Mouse (Mus musculus) heart, embryonic 14.5 days (tissue): ENCODE results near the gene Pcdh7. TPM values are rescaled to one million over a fixed set of nuclear protein-coding genes. Genes with fewer than 3 reads are reported as not detected.

ENCODE experiments used
- ATAC-seq: fragments of 200-750 bp; cut with Nextera tagmentation; 2 replicates; pipeline ENCODE4 v1.8.0; 2017; ENCODE audit warnings: low read depth, moderate TSS enrichment; ENCODE audit not compliant: insufficient number of reproducible peaks, insufficient read depth, low FRiP score
- H3K27ac ChIP-seq, 2 experiments: fragments of 200-500 bp in 1 of 2; fragments of 300-500 bp in 1 of 2; sonication (generic) in 1 of 2; replicated peaks in 1 of 2; 2 replicates each; pipeline ENCODE4 v1.5.1; 2012 to 2014; ENCODE audit warnings: low read depth in 2 of 2, low read length in 2 of 2, control low read depth in 1 of 2, mild to moderate bottlenecking in 1 of 2, mixed read lengths in 1 of 2; ENCODE audit not compliant: control insufficient read depth in 1 of 2, insufficient read depth in 1 of 2
- H3K27me3 ChIP-seq: fragments of 300-500 bp; sonication (generic); 2 replicates; pipeline ENCODE4 v1.6.1; 2014; ENCODE audit warnings: mild to moderate bottlenecking, low read length, control low read depth; ENCODE audit not compliant: control insufficient read depth, insufficient read depth
- H3K36me3 ChIP-seq: fragments of 300-500 bp; sonication (generic); 2 replicates; pipeline ENCODE4 v1.6.1; 2014; ENCODE audit warnings: mild to moderate bottlenecking, control low read depth, low read length, mixed read lengths; ENCODE audit not compliant: control insufficient read depth, insufficient read depth
- H3K4me1 ChIP-seq, 2 experiments: fragments of 200-500 bp in 1 of 2; fragments of 300-500 bp in 1 of 2; sonication (generic) in 1 of 2; 2 replicates each; pipeline ENCODE4 v1.6.1; 2012 to 2014; ENCODE audit warnings: low read length in 2 of 2, control low read depth in 1 of 2, mixed read lengths in 1 of 2; ENCODE audit not compliant: control insufficient read depth in 2 of 2, insufficient read depth in 2 of 2
- H3K4me2 ChIP-seq: fragments of 300-500 bp; sonication (generic); 2 replicates; pipeline ENCODE4 v1.6.1; 2014; ENCODE audit warnings: mild to moderate bottlenecking, low read length
- H3K4me3 ChIP-seq, 2 experiments: fragments of 200-500 bp in 1 of 2; fragments of 300-500 bp in 1 of 2; sonication (generic) in 1 of 2; 2 replicates each; pipeline ENCODE4 v1.5.1; 2012 to 2014; ENCODE audit warnings: low read length in 2 of 2, mild to moderate bottlenecking in 2 of 2, control low read depth in 1 of 2, low read depth in 1 of 2, moderate library complexity in 1 of 2; ENCODE audit not compliant: control insufficient read depth in 1 of 2, insufficient read depth in 1 of 2
- H3K9ac ChIP-seq: fragments of 300-500 bp; sonication (generic); 2 replicates; pipeline ENCODE4 v1.6.1; 2014; ENCODE audit warnings: mild to moderate bottlenecking, low read length
- H3K9me3 ChIP-seq: fragments of 300-500 bp; sonication (generic); 2 replicates; pipeline ENCODE4 v1.6.1; 2016; ENCODE audit warnings: low read length, control low read depth; ENCODE audit not compliant: control insufficient read depth
- WGBS: fragments of 180-500 bp; shearing (Covaris S2); extraction: QIAGEN DNeasy Blood & Tissue Kit; methylation state at CpG from one replicate; pipeline ENCODE4 v1.1.7; 2014; 5-methylcytosine and 5-hydroxymethylcytosine counted together
- polyA plus RNA-seq: library from polyadenylated mRNA; unstranded; fragments of >200 nt; fragmentation: Nextera tagmentation; extraction: Ambion mirVana; gene quantifications from 2 replicates; pipeline ENCODE4 v1.2.1, GENCODE M21; 2014

The Pcdh7 gene
- polyA plus RNA-seq, 1 experiment from 2014 or later = 32.9 TPM

- 77% methylated on average over 4 of the region's 4 CpGs for WGBS
- ATAC-seq = no peak
- H3K27ac ChIP-seq = peak overlapping the region in 1 of 2 experiments; percentile 27; a peak in 1 of 4 replicates
Observed at GRCm38 (mm10) chr5:57780574-57780973, 62.8 kb downstream of the Pcdh7 start.

GRCm38 (mm10) chr5:57781950-57782349, 64.2 kb downstream of the Pcdh7 start:
- Histone ChIP-seq H3K4me3 (no peak overlapping the region), H3K4me2 (no peak overlapping the region), H3K27me3 (no peaks in the 10 kb centered on the region), H3K9me3 (no peaks in the 10 kb centered on the region), H3K27ac (no peak overlapping the region), H3K36me3 (no peaks in the 10 kb centered on the region), H3K9ac (no peak overlapping the region), H3K4me1 (peaks cover 0 to 18% of the 10 kb centered on the region in 2 experiments; a peak in 3 of 4 replicates)
- peak; percentile 47; the same call in 1 of the 2 replicates for ATAC-seq
- WGBS = 43% methylated on average over 5 of the region's 5 CpGs

More at GRCm38 (mm10) chr5:57780574-57780973, 62.8 kb downstream of the Pcdh7 start:
- Histone ChIP-seq H3K4me2 (no peak overlapping the region), H3K4me3 (no peak overlapping the region), H3K27me3 (no peaks in the 10 kb centered on the region), H3K36me3 (no peaks in the 10 kb centered on the region), H3K9me3 (no peaks in the 10 kb centered on the region), H3K4me1 (peaks cover 0 to 18% of the 10 kb centered on the region in 2 experiments; a peak in 3 of 4 replicates), H3K9ac (no peak overlapping the region)

GRCm38 (mm10) chr5:57782546-57782945, 64.8 kb downstream of the Pcdh7 start:
- no peaks in the 10 kb centered on the region for H3K9me3 ChIP-seq
- H3K9ac ChIP-seq = no peak overlapping the region
- H3K4me3 ChIP-seq = no peak overlapping the region
- 74% methylated on average over 3 of the region's 3 CpGs for WGBS
- H3K4me1 ChIP-seq = peaks cover 0 to 17% of the 10 kb centered on the region in 2 experiments; a peak in 3 of 4 replicates
- H3K36me3 ChIP-seq = no peaks in the 10 kb centered on the region
- no peak overlapping the region for H3K27ac ChIP-seq
- H3K27me3 ChIP-seq = no peaks in the 10 kb centered on the region
- no peak for ATAC-seq
- no peak overlapping the region for H3K4me2 ChIP-seq

GRCm38 (mm10) chr5:57788775-57789509, 71.2 kb downstream of the Pcdh7 start:
- no peak overlapping the region for H3K4me2 ChIP-seq
- no peaks in the 10 kb centered on the region for H3K9me3 ChIP-seq
- no peaks in the 10 kb centered on the region for H3K27me3 ChIP-seq
- no peak overlapping the region for H3K4me3 ChIP-seq
- no peak overlapping the region for H3K27ac ChIP-seq
- no peaks in the 10 kb centered on the region for H3K36me3 ChIP-seq
- ATAC-seq = no peak
- H3K9ac ChIP-seq = no peak overlapping the region
- H3K4me1 ChIP-seq = peaks cover 0 to 3% of the 10 kb centered on the region in 2 experiments; a peak in 1 of 4 replicates
- 67% methylated on average over 4 of the region's 4 CpGs for WGBS

GRCm38 (mm10) chr5:57796337-57796736, 78.6 kb downstream of the Pcdh7 start:
- Histone ChIP-seq H3K36me3 (no peaks in the 10 kb centered on the region), H3K27ac (no peak overlapping the region), H3K4me3 (no peak overlapping the region), H3K27me3 (no peaks in the 10 kb centered on the region), H3K4me1 (no peaks in the 10 kb centered on the region), H3K9ac (no peak overlapping the region), H3K4me2 (no peak overlapping the region), H3K9me3 (no peaks in the 10 kb centered on the region)
- no peak for ATAC-seq

GRCm38 (mm10) chr5:57797951-57798670, 80.3 kb downstream of the Pcdh7 start:
- ATAC-seq = no peak
- Histone ChIP-seq H3K27ac (no peak overlapping the region), H3K36me3 (no peaks in the 10 kb centered on the region), H3K4me3 (no peak overlapping the region), H3K9ac (no peak overlapping the region), H3K27me3 (no peaks in the 10 kb centered on the region), H3K9me3 (no peaks in the 10 kb centered on the region), H3K4me1 (no peaks in the 10 kb centered on the region), H3K4me2 (no peak overlapping the region)
- 88% methylated on average over 7 of the region's 7 CpGs for WGBS

- Histone ChIP-seq H3K4me1 (peaks cover 0 to 9% of the 10 kb centered on the region in 2 experiments; a peak in 3 of 4 replicates), H3K36me3 (no peaks in the 10 kb centered on the region), H3K9me3 (no peaks in the 10 kb centered on the region), H3K9ac (no peak overlapping the region), H3K27me3 (no peaks in the 10 kb centered on the region), H3K4me3 (no peak overlapping the region), H3K4me2 (no peak overlapping the region), H3K27ac (no peak overlapping the region)
- 91% methylated on average over 3 of the region's 3 CpGs for WGBS
- no peak for ATAC-seq
Observed at GRCm38 (mm10) chr5:57803108-57803507, 85.3 kb downstream of the Pcdh7 start.
